Mouse (Mus musculus) MEL (cell line): ENCODE measurements around the gene Rufy4.

ENCODE experiments used
- POLR2A ChIP-seq, 2 experiments: IDR thresholded peaks; 2 replicates each; pipeline ENCODE4 v1.6.1; 2011 to 2012; ENCODE audit warnings: low read length in 2 of 2, mild to moderate bottlenecking in 2 of 2, control low read depth in 1 of 2, improper control_type of control experiment in 1 of 2, low read depth in 1 of 2, moderate library complexity in 1 of 2; ENCODE audit not compliant: control insufficient read depth in 1 of 2, insufficient read depth in 1 of 2, poor library complexity in 1 of 2
- USF1 ChIP-seq: IDR thresholded peaks from 2 replicates; pipeline ENCODE4 v1.6.1; 2014; ENCODE audit warnings: low read depth, mild to moderate bottlenecking, inconsistent platforms, low read length, improper control_type of control experiment, moderate library complexity

DNA sequence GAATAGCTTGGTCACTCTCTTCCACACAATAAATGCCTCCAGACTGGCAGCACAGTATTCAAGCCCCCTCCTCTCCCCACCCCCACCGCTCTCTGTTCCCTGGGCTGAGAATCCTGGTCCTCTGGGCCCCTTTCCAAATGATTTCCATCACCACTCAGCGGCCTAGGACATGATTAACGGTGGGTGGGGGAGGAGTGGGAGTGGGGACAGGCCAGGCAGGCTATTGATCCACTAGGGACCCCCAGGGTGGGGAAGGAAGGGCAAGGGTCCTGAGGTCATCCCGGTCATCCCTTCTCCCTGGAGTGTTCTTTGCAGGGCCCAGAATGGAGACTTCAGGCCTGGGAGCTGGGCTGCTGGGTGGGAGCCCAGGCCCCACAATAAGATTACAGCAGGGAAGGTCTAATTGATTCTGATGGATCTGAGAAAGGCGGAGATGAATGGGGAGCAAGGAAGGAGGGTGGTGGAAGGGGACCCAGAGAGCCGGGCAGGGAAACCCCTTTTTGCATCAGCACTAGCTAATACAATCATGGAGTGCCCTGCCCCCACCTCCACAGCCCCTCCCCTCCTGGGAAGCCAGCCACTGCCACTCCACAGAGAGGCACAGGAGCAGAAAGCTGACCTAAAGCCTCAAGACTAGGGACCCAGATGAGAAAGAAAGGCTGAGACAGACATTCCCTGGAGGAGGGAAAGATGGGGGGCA, 21.5 kb upstream of the Rufy4 start:
- TF ChIP-seq USF1 (no peak), POLR2A (IDR thresholded peaks at IDR 0.05; ENCODE audit: control insufficient read depth in 1 of 2, insufficient read depth in 1 of 2, low read depth in 1 of 2, low read length in 2 of 2, poor library complexity in 1 of 2) (no peak)
